8 mouse cellular contexts compared by ENCODE assay signal in the genomic region with DNA sequence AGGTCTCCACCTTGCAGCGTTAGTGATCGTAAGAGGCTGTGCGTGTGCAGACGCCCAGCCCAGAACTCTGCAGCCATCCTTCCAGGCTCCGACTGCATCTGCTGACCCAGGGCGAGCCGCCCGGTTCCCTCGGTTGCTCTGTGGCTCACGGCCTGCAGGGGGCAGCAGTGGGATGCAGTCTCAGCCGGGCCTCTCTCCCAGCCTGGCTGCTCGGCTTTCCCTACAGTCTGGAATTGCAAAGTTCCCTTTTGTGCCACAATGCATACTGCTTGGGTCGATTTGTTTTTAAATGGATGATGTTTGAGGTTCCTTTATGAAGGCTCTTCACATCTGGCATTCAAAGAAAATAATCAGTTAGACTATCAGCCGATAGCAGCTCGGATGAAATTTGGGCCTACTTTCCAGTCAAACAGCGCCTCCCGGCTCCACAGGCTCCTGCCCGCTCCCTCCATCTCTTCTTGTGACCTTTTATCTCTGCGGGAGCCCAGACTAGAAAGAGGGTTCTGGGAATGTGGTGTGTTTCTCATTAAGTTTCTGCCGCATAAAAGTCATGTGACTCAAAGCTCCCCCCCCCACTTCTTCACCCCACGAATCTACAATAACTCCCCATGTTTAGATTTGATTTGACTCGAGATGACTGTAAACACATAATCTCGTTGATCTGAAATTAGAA. TPM values are rescaled to one million over a fixed set of nuclear protein-coding genes. Genes with fewer than 3 reads are reported as not detected.
A peak's percentile ranks its signal among the peaks of the same experiment; 100 is the strongest.
DNase-seq lines count a peak whose midpoint lies in the region; ATAC-seq lines count a peak whose summit lies in the region.

No protein-coding gene starts in this region.

- no peak overlapping the region; the same call in 1 of the 2 replicates for H3K27ac ChIP-seq in hindbrain, embryonic 12.5 days

- H3K4me1 ChIP-seq in hindbrain, embryonic 12.5 days = peaks cover 28% of the 10 kb centered on the region

- H3K4me2 ChIP-seq in hindbrain, embryonic 12.5 days (replicated peaks) = peak overlapping the region; percentile 32

- peak overlapping the region; percentile 41; the same call in 1 of the 2 replicates for H3K9ac ChIP-seq in hindbrain, embryonic 12.5 days

- 2% methylated on average over 23 of the region's 23 CpGs for WGBS in hindbrain, embryonic 12.5 days

- H3K27me3 ChIP-seq in hindbrain, embryonic 12.5 days = peaks cover 8% of the 10 kb centered on the region

- H3K9me3 ChIP-seq in hindbrain, embryonic 12.5 days (replicated peaks) = peaks cover 9% of the 10 kb centered on the region

- H3K36me3 ChIP-seq in hindbrain, embryonic 12.5 days = no peaks in the 10 kb centered on the region

- ATAC-seq in hindbrain, embryonic 12.5 days (ENCODE audit: low FRiP score) = peak; percentile 86

- H3K4me3 ChIP-seq in hindbrain, embryonic 12.5 days = no peak overlapping the region

- DNase-seq in MN1 (ENCODE audit: low spot score) = peak; percentile 88
- peak; percentile 94 to 95 for DNase-seq in cerebellum, postnatal 10 days
- peak; percentile 58 to 86 for DNase-seq in frontal cortex, postnatal 10 days (ENCODE audit: low spot score in 2 of 2)
- DNase-seq in layer of hippocampus, postnatal 10 days (ENCODE audit: low spot score in 2 of 2) = peak; percentile 95 to 96
- peak; percentile 93 for DNase-seq in lung, postnatal 10 days
- peak; percentile 68 for DNase-seq in retina, adult 2 months (ENCODE audit: low read depth, low spot score)
- peak; percentile 72 for DNase-seq in thymus, postnatal 25 days

RNA-seq across cellular contexts. Expression of a gene that starts 31.7 kb away (rescaled TPM):
- 564 and 574 TPM in 2 replicates for polyA plus RNA-seq in hindbrain, embryonic 12.5 days (2016; fragmentation: Nextera tagmentation; extraction: Ambion mirVana)
- 100 to 1,000 TPM; 340 to 352 TPM for total RNA-seq in layer of hippocampus, postnatal 10 days (2021)
